8 mouse cellular contexts compared by ENCODE assay signal in the genomic region with DNA sequence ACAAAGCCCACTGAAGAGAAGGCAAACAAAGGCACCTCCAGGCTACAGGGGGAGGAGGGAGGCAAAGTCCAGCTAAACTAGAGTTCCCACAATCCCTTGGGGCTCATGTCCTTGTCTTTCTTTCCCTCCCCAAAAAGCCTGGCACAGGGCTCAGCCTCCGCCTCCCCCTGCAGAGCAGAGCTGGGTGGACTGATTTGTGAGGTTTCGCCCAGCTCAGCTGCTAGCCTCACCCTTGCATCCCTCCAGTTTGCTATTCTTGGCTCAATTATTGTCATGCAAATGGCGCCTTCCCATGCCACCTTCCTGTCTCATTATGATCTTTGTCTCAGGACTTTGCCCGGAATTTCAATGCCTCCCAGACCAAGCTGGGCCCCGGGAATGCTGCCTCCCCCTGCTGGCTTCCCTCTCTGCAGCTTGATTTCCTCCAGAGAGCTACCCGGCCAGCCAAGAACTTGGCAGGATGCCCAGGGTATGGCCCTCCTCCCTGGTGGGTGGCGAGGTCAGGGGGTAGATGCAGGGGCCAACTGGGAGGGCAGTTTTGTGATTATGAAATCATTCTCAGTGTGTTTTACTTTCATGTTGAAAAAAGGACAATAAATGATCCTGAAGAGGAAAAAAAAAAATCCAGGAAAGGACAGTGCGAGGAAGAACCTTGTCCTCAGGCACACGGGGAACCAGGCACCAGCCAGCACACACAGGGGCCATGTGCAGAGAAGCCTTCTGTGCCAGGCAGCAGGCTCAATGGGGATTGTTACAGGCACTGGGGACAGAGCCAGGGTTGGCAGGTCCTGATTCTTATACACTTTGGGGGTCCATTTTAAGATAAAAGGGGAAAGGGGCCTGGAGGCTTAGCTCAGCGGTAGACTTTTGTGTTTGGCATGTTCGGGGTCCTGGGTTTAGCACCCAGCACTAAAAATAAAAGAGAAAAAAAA. TPM values are rescaled to one million over a fixed set of nuclear protein-coding genes. Genes with fewer than 3 reads are reported as not detected.
DNase-seq lines count a peak whose midpoint lies in the region; ATAC-seq and TF ChIP-seq lines count a peak whose summit lies in the region.

A gene (minus strand): TSS at position 310 of the 932 bp plus-strand sequence.

- peaks cover 36% of the 10 kb centered on the region for H3K4me1 ChIP-seq in embryonic facial prominence, embryonic 14.5 days (ENCODE audit: control insufficient read depth, insufficient read depth, low read length)
- H3K4me1 ChIP-seq in kidney, adult 2 months (ENCODE audit: control insufficient read depth, insufficient read depth, low read length), result peaks cover 28% of the 10 kb centered on the region
- H3K4me1 ChIP-seq in limb, embryonic 10.5 days, result peaks cover 31% of the 10 kb centered on the region
- peaks cover 81% of the 10 kb centered on the region for H3K4me1 ChIP-seq in midbrain, embryonic 12.5 days

- H3K4me3 ChIP-seq in embryonic facial prominence, embryonic 14.5 days (ENCODE audit: low read depth, low read length), result no peak within 1 kb of the TSS
- peak within 1 kb of the TSS; percentile 77 for H3K4me3 ChIP-seq in kidney, adult 2 months (ENCODE audit: insufficient read depth, low read depth, low read length)
- no peak within 1 kb of the TSS for H3K4me3 ChIP-seq in limb, embryonic 10.5 days
- peak within 1 kb of the TSS; percentile 23 for H3K4me3 ChIP-seq in midbrain, embryonic 12.5 days

- TF ChIP-seq CTCF in kidney, adult 2 months (conservative IDR thresholded peaks at IDR 0.05; ENCODE audit: insufficient read depth, insufficient read length, low read depth, low read length), result peak; percentile 50

- no peak for TF ChIP-seq POLR2A in kidney, adult 2 months (IDR thresholded peaks at IDR 0.05; ENCODE audit: low read depth, low read length)

- WGBS in embryonic facial prominence, embryonic 14.5 days, result 17% methylated on average over 11 of the region's 11 CpGs
- WGBS in kidney, adult 2 months, result 10% methylated on average over 11 of the region's 11 CpGs
- 33% methylated on average over 11 of the region's 11 CpGs for WGBS in limb, embryonic 10.5 days
- 8% methylated on average over 11 of the region's 11 CpGs for WGBS in midbrain, embryonic 12.5 days

- peak within 1 kb of the TSS; percentile 10; the same call in 1 of the 2 replicates for H3K4me2 ChIP-seq in embryonic facial prominence, embryonic 14.5 days (ENCODE audit: low read depth, low read length)
- H3K4me2 ChIP-seq in midbrain, embryonic 12.5 days (replicated peaks), result peak within 1 kb of the TSS; percentile 45

- peak; percentile 43 to 47 for DNase-seq in spleen, adult 18-20 months
- DNase-seq in spleen, adult 12 weeks (ENCODE audit: low spot score), result no peak
- DNase-seq in embryonic facial prominence, embryonic 14.5 days (ENCODE audit: low spot score), result peak; percentile 83
- peak; percentile 72 for DNase-seq in heart, adult 8-10 months (ENCODE audit: low spot score)
- peak; percentile 99 for DNase-seq in kidney, adult 2 months
- peak; percentile 65 for DNase-seq in limb, embryonic 10.5 days (ENCODE audit: low spot score)
- peak; percentile 49 to 70 for DNase-seq in spleen, postnatal 4 days (ENCODE audit: low spot score in 2 of 2)

- ATAC-seq in embryonic facial prominence, embryonic 14.5 days (ENCODE audit: low read depth), result peak; percentile 89
- peak; percentile 86 for ATAC-seq in midbrain, embryonic 12.5 days (ENCODE audit: low FRiP score, low read depth)

- H3K9me3 ChIP-seq in embryonic facial prominence, embryonic 14.5 days (ENCODE audit: control insufficient read depth, low read length), result no peaks in the 10 kb centered on the region
- H3K9me3 ChIP-seq in limb, embryonic 10.5 days (replicated peaks), result no peaks in the 10 kb centered on the region
- no peaks in the 10 kb centered on the region for H3K9me3 ChIP-seq in midbrain, embryonic 12.5 days

- no peaks in the 10 kb centered on the region for H3K36me3 ChIP-seq in embryonic facial prominence, embryonic 14.5 days (ENCODE audit: control insufficient read depth, insufficient read depth, low read length)
- no peaks in the 10 kb centered on the region for H3K36me3 ChIP-seq in kidney, adult 2 months (ENCODE audit: control insufficient read depth, insufficient read depth, low read length)
- H3K36me3 ChIP-seq in limb, embryonic 10.5 days, result no peaks in the 10 kb centered on the region
- no peaks in the 10 kb centered on the region for H3K36me3 ChIP-seq in midbrain, embryonic 12.5 days

- peaks cover 39% of the 10 kb centered on the region for H3K27me3 ChIP-seq in embryonic facial prominence, embryonic 14.5 days (replicated peaks; ENCODE audit: control insufficient read depth, insufficient read depth, low read length)
- H3K27me3 ChIP-seq in kidney, adult 2 months (replicated peaks; ENCODE audit: control insufficient read depth, insufficient read depth, low read length), result no peaks in the 10 kb centered on the region
- peaks cover 80% of the 10 kb centered on the region for H3K27me3 ChIP-seq in limb, embryonic 10.5 days (ENCODE audit: low read depth, poor library complexity, severe bottlenecking)
- peaks cover 39% of the 10 kb centered on the region for H3K27me3 ChIP-seq in midbrain, embryonic 12.5 days

- peak within 1 kb of the TSS; percentile 49; the same call in 1 of the 2 replicates for H3K27ac ChIP-seq in embryonic facial prominence, embryonic 14.5 days (replicated peaks; ENCODE audit: low read depth, low read length)
- peak within 1 kb of the TSS; percentile 95 for H3K27ac ChIP-seq in kidney, adult 2 months (ENCODE audit: insufficient read depth, low read depth, low read length)
- H3K27ac ChIP-seq in limb, embryonic 10.5 days, result peak within 1 kb of the TSS; percentile 6; the same call in 1 of the 2 replicates
- H3K27ac ChIP-seq in midbrain, embryonic 12.5 days (replicated peaks), result peak within 1 kb of the TSS; percentile 97

- no peak within 1 kb of the TSS for H3K9ac ChIP-seq in embryonic facial prominence, embryonic 14.5 days (ENCODE audit: low read depth, low read length)
- peak within 1 kb of the TSS; percentile 51 for H3K9ac ChIP-seq in midbrain, embryonic 12.5 days (replicated peaks)

RNA-seq across cellular contexts. Expression of the gene that starts here (rescaled TPM):
- 1.5 and 1.8 TPM in 2 replicates for polyA plus RNA-seq in embryonic facial prominence, embryonic 14.5 days (2014; fragmentation: Nextera tagmentation; extraction: Ambion mirVana)
- total RNA-seq in heart, adult 8-10 months (2022), result under 1 TPM; 0.43 to 0.82 (median 0.59) TPM
- 239 and 257 TPM in 2 replicates for polyA plus RNA-seq in kidney, adult 2 months (2012; rRNA removed)
- polyA plus RNA-seq in limb, embryonic 10.5 days (2016; fragmentation: Nextera tagmentation; extraction: Ambion mirVana), result 0.34 and 0.48 TPM in 2 replicates
- 12.0 and 14.4 TPM in 2 replicates for polyA plus RNA-seq in midbrain, embryonic 12.5 days (2016; fragmentation: Nextera tagmentation; extraction: Ambion mirVana)

Comparison
In these comparisons a context has a peak if more than half of its experiments do, and no peak if none do; other contexts are left out.
1. RNA of the gene that starts here (polyA plus RNA-seq): 239 to 257 TPM in kidney, adult 2 months; 12.0 to 14.4 TPM in midbrain, embryonic 12.5 days, 1.5 to 1.8 TPM in embryonic facial prominence, embryonic 14.5 days and 0.34 to 0.48 TPM in limb, embryonic 10.5 days; every median in the first group is over 10 times any median in the second.
2. Peak in DNase-seq in heart, adult 8-10 months; RNA of the gene not detected or under 1 TPM.
3. Peak in DNase-seq and H3K27ac ChIP-seq in limb, embryonic 10.5 days; RNA of the gene not detected or under 1 TPM.
4. H3K27ac ChIP-seq: peak in every context shown above with its lines; median percentile 97 in midbrain, embryonic 12.5 days; 95 in kidney, adult 2 months; 49 in embryonic facial prominence, embryonic 14.5 days; 6 in limb, embryonic 10.5 days.
5. H3K4me3 ChIP-seq: peak in kidney, adult 2 months (single experiment) and midbrain, embryonic 12.5 days (single experiment); none in embryonic facial prominence, embryonic 14.5 days (single experiment) and limb, embryonic 10.5 days (single experiment).